ENCODE assay signal across 24 mouse cellular contexts in the genomic region with DNA sequence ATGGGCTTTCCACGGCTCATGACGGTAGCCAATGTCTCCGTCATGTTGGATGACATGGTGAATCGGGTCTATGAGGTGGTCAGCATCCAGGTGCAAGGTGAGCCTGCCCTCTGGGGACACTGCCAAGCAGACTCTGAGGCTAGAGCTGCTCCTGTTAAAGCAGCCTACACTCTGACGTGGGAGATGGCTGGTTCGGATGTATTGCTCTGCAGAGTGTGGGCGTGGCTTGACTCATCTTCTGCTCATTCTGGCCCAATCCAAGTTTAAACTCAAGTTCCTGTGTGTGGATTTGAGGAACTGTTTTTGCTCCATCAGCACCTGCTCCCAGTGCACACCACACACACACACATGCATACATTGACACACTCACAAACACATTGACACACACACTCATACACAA. TPM values are rescaled to one million over a fixed set of nuclear protein-coding genes. Genes with fewer than 3 reads are reported as not detected.
A peak's percentile ranks its signal among the peaks of the same experiment; 100 is the strongest.
DNase-seq lines count a peak whose midpoint lies in the region; ATAC-seq and TF ChIP-seq lines count a peak whose summit lies in the region.
"Had no signal": no experiment of that assay in that cellular context is flagged by ENCODE, and none has a peak within 500 bp of the region (broad histone marks: within the 10 kb centered on the region; RNA-seq: fewer than 3 reads in every experiment).

No protein-coding gene starts in this region.

- H3K4me3 ChIP-seq in layer of hippocampus, adult 2 months, result no peak overlapping the region
- H3K4me3 ChIP-seq in left cerebral cortex, adult 2 months, result no peak overlapping the region
- H3K4me3 ChIP-seq: embryonic facial prominence, embryonic 12.5 days; heart, embryonic 13.5 days; limb, embryonic 12.5 days; liver, embryonic 13.5 days; lung, embryonic 15.5 days had no signal

- peak; percentile 13 to 23 for DNase-seq in layer of hippocampus, adult 2 months (ENCODE audit: low spot score in 2 of 2)
- no peak for DNase-seq in layer of hippocampus, postnatal 14 days (ENCODE audit: low spot score in 2 of 2)
- DNase-seq in left cerebral cortex, adult 2 months (ENCODE audit: extremely low spot score in 1 of 2, low spot score in 2 of 2), result peak; percentile 40 to 63
- DNase-seq in right cerebral cortex, postnatal 14 days, result peak; percentile 36
- no peak for DNase-seq in gastrocnemius, postnatal 4 days (ENCODE audit: low spot score in 2 of 2)
- DNase-seq in gastrocnemius, postnatal 36 days, result no peak
- DNase-seq: adrenal gland, postnatal 14 days; cerebellum, adult 9-10 months; forebrain, postnatal 0 days; gastrocnemius, postnatal 25 days; kidney, adult 2 months; kidney, postnatal 14 days; liver, embryonic 13.5 days; retina, postnatal 1 day; thymus, adult 18-20 months had no signal

- H3K27ac ChIP-seq in layer of hippocampus, adult 2 months, result no peak overlapping the region
- H3K27ac ChIP-seq in left cerebral cortex, adult 2 months, result no peak overlapping the region
- H3K27ac ChIP-seq: embryonic facial prominence, embryonic 12.5 days; heart, embryonic 13.5 days; limb, embryonic 12.5 days; liver, embryonic 13.5 days; lung, embryonic 15.5 days had no signal

- ATAC-seq in frontal cortex, adult (ENCODE audit: low TSS enrichment), result peak; percentile 85
- no peak for ATAC-seq in erythroid progenitor cell, adult 5-6 weeks (replicated peaks; ENCODE audit: low FRiP score, poor library complexity, severe bottlenecking)
- ATAC-seq: activated CD4-positive, CD25-positive, alpha-beta regulatory T cell, adult 4 months; forebrain, postnatal 0 days; midbrain, embryonic 16.5 days had no signal

- TF ChIP-seq CTCF in layer of hippocampus, adult 2 months (conservative IDR thresholded peaks at IDR 0.05), result no peak
- no peak for TF ChIP-seq CTCF in left cerebral cortex, adult 2 months (IDR thresholded peaks at IDR 0.05)

- intact Hi-C loops in left cerebral cortex, adult 2 months (cut with DNase I), result no loop called here
- intact Hi-C loops in gastrocnemius, postnatal 36 days (cut with DNase I), result no loop called here

RNA-seq across cellular contexts. Expression of a gene that starts 17.4 kb away (rescaled TPM):
- under 1 TPM; 0.67 to 0.79 TPM for total RNA-seq in layer of hippocampus, adult 2 months (2021)
- total RNA-seq in layer of hippocampus, postnatal 14 days (2021), result under 1 TPM; 0.32 to 0.33 TPM
- under 1 TPM; 0.14 to 0.16 TPM for total RNA-seq in left cerebral cortex, adult 2 months (2021)
- total RNA-seq in erythroid progenitor cell, adult 5-6 weeks (2015; ENCODE audit: low replicate concordance), result not detected in 2 replicates
- not detected in 2 replicates for total RNA-seq in erythroid progenitor cell, adult 5-6 weeks (2017; ENCODE audit: low replicate concordance)
- total RNA-seq in gastrocnemius, postnatal 4 days (2021), result under 1 TPM; 0.22 to 0.23 TPM
- total RNA-seq in gastrocnemius, postnatal 36 days (2021), result not detected
- total RNA-seq: gastrocnemius, postnatal 25 days; hematopoietic stem cell, adult 5-6 weeks had no signal

Comparison
In these comparisons a context has a peak if more than half of its experiments do, and no peak if none do; other contexts are left out.
1. DNase-seq: peak in layer of hippocampus, adult 2 months (2 of 2), left cerebral cortex, adult 2 months (2 of 2) and right cerebral cortex, postnatal 14 days (single experiment); none in layer of hippocampus, postnatal 14 days (0 of 2), gastrocnemius, postnatal 4 days (0 of 2) and gastrocnemius, postnatal 36 days (0 of 2).